Mouse (Mus musculus): ENCODE measurements around the gene Plppr2. TPM values are rescaled to one million over a fixed set of nuclear protein-coding genes. Genes with fewer than 3 reads are reported as not detected.

Plppr2 gene
- total RNA-seq (2021) = 10 to 100 TPM; 21.7 to 31.7 TPM
- 120 and 147 TPM in 2 replicates for polyA plus RNA-seq (2012; rRNA removed)
- long read RNA-seq, transcript Plppr2-201 (10 exons, 2,626 nt) = major isoform, 8 of 35 reads
- long read RNA-seq, partial matches to known transcripts = 18 of 35 reads
- long read RNA-seq, other reads (novel, unspliced or antisense) = 9 of 35 reads

DNA sequence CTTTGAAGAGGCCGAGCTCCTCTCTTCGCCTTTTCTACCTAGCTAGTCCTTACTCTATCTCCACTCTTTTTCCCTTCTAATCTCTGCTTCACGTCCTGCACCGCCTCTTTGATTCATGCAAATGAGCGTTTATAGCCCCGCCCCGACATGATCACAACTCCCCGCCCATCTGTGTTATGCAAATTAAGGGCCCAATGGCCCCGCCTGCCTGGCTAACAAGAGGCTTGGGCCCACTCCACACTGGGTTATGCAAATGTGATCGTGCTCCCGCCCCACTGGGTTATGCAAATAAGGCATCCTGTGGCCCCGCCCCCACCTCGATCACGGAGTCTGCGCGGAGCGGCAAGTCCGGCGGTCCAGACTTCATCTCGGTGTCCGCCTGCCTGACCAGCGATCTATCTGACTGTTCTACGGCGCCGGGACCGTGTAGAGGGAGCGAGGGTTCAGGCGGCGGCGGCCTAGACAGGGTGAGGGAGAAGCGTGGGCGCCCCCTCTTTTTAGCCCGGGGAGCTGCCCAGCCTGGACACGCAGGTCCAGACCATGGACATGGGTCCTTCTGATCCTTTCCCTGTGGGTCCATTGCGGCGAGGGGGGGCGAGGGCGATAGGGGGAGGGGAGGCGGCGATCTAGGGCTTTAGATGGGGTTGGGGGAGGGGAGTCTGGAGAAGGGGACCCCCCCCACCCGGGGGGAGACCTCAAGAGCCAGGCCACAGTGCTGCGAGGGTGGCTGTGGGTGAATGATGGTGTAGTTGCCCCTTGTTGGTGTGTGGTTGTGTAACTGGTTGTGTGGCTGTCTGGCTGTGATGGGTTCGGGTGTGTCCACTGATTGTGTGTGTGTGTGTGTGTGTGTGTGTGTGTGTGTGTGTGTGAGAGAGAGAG lies at the start of gene Plppr2:
Gene Plppr2, plus strand, starts transcription at position 342 of the 879 bp plus-strand sequence.
- DNase-seq = peak; percentile 99

DNA sequence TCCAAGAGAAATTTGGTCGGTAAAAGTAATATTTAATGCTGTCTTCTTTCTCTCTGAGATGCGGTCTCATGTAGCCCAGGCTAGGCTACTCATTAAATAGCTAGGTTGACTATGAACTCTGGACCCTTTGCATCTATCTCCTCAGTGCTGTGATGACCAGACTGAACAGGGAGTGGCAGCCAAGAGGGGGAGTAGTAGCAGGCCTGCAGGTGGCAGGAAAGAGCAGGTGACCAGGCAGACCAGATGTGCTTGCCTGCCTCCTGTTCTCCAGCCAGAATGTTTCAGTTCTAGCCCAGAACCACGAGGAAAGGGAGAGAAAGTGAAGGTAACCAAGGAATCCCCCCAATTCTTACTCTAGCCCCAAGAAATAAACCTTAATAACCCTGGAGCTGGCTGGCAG lies 47.6 kb upstream of the Plppr2 start:
- no peak for DNase-seq

DNA sequence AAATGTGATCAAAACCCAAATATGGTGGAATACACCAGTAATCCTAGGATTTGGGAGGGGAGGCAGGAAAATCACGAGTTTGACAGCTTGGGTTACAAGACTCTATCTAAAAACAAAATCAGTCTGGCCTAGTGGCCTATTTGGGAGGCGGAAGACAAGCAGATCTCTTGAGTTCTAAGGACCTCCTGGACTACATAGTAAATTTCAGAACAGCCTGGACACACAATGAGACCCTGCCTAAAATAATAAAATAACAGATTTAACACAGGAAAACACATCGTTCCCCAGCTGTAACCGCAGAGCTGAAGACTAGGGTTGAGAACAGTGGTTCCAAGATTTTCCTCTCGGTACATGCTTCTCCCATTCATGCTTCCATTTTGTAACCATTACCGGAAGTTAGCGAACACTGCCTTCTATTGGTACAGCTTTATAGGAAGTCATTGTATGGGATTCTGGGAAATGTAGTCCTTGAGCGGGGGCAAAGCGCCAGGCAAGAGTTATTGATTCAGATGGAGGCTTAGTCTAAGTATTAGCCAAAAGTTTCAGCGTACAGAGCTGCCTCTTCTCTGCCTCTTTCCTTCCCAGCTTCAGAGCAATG lies 35.5 kb upstream of the Plppr2 start:
- DNase-seq = peak; percentile 70

DNA sequence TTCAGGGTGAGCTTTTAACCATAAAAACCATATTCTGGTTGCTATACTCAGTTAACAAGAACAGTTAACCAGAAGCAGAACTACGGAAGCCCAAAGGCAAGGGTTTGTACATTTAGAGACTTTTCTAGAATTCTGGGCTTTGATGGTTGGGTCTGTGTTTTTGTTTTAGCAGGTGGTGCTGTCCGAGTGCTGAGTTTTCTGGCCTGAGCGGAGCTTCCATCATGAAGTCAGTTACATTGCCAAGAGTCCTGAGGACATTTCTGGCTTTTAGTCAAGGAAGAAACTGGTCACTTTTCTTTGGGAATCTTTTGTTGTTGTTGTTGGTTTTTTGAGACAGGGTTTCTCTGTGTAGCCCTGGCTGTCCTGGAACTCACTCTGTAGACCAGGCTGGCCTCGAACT lies 32.8 kb upstream of the Plppr2 start:
- DNase-seq = no peak

DNA sequence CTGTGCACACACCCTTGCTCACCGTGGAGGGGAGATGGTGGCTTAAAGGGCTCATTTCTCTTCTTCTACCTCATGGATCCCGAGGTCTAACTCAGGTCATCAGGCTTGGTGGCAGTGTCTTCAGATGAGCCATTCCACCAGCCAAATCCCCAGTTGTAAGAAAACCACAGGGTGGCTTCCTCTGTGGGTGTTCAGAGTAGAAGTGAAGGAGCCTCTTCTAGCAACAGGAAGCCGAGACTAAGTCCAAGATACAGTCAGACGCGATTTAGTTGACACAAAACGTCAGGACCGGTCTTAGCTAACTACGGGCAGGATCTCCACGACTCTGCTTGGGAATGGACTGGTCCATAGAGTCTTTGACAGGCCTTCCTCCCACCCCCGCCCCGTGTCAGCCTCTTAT lies 28.6 kb upstream of the Plppr2 start:
- DNase-seq = no peak

DNA sequence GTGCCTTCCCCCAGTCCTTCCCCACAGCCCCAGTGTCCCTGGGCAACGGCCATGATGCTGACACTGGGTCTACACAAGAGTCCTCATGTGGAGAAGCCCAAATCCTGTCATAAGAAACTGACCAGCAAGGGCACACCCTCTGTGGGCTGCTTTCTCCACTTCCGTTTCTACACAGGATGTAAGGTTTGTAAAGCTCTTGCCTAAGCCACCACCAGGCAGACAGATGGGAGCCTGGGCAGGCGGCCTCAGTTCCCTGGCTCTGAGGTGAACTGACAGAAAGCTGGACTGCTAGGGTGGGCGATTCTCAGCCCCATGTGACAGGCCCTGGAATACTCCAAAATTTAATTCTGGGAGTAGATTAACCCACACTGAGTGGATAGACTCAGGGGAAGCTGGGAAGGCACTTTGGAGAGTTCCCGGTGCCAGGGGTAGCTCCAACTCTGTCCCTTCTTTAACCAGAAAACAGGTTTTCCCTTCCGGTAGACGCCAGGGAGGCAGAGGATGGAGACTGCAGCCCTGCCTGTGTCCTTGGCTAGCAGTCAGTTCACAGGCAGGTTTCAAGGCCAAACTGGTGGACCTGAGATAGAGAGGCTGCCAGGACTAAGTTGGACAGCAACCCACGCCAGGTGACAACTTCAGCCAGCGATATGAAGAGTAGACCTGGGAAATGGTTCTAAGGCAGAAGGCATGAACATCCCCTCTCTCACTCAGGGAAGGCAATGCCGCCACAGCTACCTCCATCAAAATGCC lies 27.2 kb upstream of the Plppr2 start:
- no peak for DNase-seq

DNA sequence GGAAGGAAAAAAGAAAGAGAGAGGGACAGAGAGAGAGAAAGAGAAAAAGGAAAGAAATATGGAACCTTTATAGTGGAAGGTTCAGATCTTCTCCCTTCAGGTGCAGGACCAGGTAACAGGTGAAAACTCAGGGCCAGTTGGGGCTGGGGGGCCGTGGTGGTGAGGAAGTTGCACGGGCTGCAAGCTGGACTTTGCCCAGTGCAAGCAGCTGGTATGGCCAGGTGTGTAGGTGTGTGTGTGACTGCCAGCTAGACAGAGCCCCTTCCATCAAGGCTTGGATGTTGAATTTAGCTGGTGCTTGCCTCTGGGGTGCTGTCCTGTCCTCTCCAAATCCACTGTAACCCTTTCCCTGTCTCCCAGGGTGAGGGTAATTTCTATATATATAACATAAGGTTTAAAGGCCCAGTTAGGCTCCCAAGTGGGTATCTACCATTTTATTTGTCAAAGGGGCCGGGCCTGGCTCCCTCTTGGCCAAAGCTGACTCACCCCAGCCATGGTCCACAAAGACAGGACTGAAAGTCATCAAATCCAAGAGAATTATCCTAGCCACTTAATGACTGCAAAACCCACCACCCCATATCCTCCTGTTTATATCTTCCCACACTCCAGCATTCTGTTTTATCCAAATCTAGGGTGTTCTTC lies 19.9 kb upstream of the Plppr2 start:
- DNase-seq = no peak

DNA sequence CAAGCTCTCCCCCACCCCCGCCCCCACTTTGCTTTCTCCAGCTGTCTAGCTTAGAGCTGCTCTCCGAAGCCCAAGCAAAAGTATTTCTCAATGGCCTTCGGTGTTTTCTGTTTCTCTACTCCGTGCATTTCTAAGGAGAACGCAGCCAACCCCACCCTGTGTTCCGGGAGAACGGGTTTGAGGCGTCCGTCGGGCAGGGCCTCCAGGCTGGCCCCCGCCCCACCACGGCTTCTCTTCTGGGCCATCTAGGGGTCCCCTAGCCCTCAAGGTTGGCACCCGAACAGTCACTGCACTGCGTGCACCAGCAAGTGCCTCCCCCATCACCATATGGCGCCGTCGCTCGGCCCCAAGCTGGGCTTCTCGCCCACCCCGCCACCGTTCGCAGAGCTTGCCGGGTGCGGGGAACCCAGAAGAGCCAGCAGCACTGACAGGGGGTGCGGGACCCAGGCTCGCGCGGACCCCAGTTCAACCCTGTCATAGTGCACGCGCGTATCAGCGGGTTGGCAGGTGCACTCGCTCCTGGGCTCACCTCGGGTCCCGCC lies 19.3 kb upstream of the Plppr2 start:
- peak; percentile 56 for DNase-seq

DNA sequence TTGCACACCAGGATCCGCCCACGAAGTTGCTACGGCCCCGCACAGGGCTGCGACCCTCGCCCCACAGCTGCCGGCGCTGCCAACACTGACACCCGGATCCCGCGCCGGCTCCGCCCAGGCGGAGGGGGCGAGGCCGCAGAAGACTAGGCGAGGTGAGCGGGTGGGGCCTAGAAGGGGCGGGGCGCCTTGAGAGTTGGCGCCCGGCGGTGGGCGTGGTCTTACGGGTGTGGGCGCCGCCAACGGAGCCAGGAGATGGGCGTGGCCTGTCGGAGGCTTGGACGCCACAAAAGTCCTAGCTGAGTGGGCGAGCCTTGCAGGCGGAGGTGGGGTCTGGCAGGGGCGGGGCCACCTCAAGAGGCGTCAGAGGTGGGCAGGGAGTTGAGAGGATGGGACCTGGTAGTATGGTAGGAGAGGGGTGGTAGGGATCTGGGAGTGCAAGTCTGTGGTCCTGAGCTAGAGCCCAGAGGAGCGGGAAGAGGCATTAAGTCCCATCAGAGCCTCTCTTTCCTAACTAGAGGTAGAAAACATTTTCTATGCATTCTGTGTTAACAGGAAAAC lies 18.7 kb upstream of the Plppr2 start, which contains the start of gene Rab3d:
Gene Rab3d, minus strand, starts transcription at position 158 of the 558 bp plus-strand sequence.
- DNase-seq = peak; percentile 98

DNA sequence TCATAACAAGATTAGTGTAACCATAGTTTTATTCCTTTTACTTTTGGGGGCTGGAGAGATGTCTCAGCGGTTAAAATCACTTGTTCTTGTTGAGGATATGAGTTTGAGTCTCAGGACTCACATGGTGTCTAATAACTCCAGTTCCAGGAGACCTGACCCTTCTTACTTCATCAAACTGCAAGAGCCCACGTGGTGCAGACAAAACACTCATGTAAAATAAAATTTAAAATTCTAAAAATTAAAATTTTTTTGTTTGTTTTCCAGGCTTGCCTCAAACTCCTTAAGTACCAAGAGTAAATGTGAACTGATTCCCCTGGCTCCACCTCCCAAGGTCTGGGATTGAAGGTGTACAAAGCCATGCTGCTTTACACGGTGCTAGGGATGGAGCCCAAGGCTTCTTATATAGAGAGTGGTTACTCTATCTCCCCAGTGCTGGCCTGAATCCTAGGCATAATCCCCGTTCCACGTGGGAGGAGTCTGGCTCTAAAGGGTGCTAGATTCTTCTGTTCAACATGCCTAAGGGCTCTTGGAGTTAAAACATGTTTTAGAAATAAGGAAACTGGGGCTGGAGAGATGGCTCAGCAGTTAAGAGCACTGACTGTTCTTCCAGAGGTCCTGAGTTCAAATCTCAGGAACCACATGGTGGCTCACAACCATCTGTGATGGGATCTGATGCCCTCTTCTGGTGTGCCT lies 18.0 kb upstream of the Plppr2 start:
- no peak for DNase-seq

DNA sequence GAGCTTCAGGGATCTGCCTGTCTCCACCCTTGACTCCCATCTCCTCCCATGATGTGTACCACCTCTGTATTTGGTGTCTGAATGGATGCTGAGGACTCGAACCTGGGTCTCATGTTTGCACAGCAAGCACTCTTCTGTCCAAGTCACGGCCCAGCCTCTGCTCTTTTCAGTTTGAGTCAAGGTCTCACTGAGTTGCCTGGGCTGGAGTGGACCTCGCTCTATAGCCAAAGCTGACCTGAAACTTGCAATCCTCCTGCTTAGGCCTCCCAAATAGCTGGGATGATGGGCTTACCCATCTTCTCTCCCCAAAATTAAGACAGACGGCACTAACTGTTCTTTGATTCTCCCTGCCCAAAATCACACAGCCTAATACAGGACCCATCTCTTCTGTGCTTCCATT lies 13.8 kb upstream of the Plppr2 start:
- DNase-seq = no peak

DNA sequence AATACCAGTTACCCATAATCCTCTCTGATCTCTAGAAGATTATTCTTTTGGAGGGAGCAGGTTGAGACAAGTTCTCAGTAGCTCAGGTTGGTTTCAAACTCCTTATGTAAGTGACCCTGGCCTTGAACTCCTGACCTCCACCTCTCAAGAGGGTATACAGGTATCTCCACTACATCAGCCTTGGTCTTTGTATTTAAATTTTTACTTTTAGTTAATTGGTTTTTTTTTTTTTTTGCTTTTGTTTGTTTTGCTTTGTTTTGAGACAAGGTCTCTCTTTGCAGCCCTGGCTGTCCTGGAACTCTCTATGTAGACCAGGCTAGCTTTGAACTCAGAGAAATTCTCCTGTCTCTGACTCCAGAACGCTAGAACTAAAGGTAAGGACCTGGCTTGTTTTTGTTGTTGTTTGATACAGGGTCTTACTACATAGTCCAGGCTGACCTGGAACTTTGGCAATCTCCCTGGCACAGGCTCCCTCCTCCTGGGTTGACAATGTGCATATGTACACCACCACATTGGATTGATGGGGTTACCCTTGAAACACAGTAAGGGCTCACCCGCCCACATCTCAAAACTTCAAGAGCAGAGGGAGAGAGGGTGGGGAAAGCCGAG lies 13.2 kb upstream of the Plppr2 start:
- DNase-seq = no peak

DNA sequence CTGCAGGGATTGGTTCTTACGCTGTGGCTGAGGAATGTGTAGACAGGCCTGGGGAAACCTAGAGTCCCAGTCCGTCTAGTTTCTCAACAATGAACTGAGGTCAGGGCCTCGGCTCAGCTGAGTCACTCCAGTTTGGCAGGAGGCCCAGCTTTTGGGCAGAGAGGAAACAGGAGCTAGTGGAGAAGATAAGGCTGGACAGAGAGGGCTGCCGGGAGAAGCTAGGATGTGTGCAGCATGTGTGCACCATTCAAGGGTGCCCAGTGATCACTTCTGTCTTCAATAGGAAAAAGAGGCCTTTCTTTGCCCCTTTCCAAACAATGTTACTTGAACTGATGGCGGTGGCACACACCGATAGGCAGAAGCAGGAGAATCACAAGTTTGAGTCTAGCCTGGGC lies 12.7 kb upstream of the Plppr2 start:
- peak; percentile 99 for DNase-seq

DNA sequence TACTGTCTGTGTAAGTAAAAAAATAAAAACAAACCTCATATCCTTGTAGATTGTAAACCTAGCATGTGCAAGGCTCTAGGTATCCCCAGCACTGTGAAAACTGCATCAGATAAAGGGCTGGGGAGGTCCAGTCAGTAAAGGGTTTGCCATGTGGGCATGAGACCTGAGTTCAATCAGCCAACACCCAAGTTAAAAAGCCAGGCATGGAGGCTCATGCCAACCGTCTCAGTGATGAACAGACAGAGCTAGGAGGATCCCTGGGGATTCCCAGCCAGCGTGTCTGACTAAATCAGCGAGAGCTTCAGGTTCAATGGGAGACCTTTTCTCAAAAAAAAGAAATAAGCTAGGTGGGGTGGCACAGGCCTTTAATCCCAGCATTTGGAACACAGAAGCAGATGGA lies 11.8 kb upstream of the Plppr2 start:
- DNase-seq = no peak

DNA sequence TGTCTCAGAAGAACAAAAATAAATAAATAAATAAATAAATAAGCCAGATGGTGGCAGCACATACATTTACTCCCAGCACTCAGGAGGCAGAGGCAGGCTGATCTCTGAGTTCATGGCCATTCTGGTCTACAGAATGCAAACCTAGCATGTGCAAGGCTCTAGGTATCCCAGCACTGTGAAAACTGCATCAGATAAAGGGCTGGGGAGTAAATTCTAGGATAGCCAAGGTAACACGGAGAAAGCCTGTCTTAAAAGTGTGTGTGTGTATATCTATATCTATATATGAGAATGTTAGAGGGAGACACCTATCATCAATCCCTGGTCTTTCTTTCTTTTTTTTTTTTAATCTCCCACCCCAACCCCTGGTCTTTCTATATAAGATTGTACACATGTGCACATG lies 11.3 kb upstream of the Plppr2 start:
- no peak for DNase-seq

DNA sequence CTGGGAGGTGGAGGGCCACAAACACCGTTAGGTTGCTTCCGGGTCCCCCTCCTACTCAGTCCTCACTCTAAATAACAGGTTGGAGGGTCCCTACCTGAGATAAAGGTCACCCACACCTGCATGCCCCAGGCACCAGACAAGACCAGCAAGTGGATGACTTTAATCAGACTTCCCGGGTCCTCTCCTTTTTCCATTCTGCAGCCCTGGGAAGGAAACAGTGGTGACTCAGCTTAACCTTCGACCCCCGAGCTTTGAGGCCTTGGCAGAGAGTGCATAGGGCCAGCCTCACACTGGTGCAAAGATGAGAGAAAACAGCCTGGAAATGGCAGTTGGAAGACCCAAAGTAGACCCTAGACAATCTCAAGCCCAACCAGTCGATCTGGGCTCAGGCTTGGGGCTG lies 10.7 kb upstream of the Plppr2 start:
- DNase-seq = peak; percentile 88

DNA sequence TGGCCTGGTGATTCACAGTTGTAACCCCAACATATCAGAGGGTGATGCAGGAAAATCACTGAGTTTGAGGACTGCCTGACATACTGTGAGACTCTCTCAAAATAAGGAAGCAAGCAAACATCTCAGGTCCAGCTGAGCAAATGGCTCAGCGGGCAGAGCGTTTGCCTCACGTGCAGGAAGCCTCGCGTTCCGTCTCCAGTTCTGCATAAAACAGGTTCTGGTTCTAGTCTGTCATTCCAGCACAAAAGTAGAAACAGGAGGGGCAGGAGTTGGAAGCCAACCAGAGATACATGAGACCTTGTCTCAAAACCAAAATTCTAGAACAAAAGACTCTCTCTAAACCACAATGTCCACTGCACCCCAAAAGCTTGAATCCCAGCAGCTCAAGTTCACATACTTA lies 10.0 kb upstream of the Plppr2 start:
- no peak for DNase-seq

DNA sequence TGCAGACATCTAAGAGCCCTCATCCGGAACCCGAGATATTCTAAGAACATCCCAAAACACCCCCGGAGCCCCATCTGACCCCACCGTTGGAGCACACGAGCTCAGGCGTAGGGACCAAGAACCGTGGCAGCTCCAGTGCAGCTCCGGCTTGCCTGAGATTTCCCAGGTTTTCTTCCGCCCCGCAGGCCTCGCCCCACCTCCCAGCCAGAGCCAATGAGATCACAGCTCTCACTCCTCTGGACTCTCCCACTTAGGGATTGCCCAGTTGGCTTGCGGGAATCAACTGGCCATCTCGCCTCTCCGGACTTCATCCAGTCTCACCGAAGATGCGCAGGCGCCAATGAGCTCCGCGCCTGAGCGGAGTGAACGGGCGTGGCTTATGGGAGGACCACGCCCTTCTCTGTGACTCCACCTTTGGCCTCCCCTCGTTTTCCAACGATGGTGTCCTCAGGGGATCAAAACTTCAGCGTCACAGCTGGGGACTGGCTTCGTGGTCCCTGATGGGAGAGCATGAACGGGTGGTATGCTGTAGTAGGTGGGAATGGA lies 9.6 kb upstream of the Plppr2 start, which contains the start of the genes Ccdc159 and Tmem205:
Gene Ccdc159, plus strand, starts transcription at position 264 of the 546 bp plus-strand sequence.
Gene Tmem205, minus strand, starts transcription at position 349 of the 546 bp plus-strand sequence.
- peak; percentile 97 for DNase-seq

DNA sequence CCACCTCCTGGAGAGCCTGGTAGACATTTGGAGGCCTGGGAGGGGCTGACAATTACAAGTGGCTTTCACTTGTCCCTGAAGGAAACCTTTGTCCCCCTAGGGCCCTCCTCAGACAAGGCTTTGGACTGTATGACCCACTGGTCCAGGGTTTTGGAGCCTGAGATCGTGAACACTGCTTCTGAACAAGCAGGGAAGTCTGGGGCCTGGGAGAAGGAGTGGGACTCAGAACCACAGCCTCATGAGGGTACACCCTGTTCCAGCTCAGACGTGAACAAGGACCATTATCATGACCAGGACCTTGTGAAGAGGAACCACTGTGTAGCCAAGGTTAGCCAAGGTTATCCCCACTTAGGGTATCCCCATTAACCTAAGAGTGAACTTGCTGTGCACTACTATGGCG lies 7.6 kb upstream of the Plppr2 start:
- no peak for DNase-seq

DNA sequence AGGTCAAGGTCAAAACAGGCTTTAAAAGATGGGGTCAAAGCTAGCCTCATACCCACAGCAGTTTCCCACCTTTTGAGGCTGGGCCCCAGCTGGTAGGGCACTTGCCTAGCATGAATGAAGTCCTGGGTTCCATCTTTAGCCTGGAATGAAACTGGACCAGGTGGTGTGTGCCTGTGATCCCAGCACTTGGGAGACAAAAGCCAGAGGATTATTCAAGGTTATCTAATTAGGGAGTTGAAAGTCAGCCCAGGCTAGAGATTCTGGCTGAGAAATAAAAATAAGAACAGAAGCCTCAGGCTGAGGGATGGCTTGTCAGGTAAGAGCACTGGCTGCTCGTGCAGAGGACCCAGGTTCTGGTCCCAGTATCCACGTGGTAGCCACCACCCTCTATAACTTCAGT lies 4.8 kb upstream of the Plppr2 start:
- DNase-seq = no peak

Data from adrenal gland, adult 2 months (tissue).